Mouse (Mus musculus) megakaryocyte, embryonic 14.5 days (primary cell): ENCODE measurements around the gene Foxd3. TPM values are rescaled to one million over a fixed set of nuclear protein-coding genes. Genes with fewer than 3 reads are reported as not detected.

ENCODE experiments used
- H3K27me3 ChIP-seq: replicated peaks from 2 replicates; pipeline ENCODE3; 2012; ENCODE audit warnings: inconsistent platforms
- H3K36me3 ChIP-seq: replicated peaks from 2 replicates; pipeline ENCODE3; 2012; ENCODE audit warnings: low read length, inconsistent platforms, mixed read lengths
- H3K4me1 ChIP-seq: 2 replicates; pipeline ENCODE4 v1.6.1; 2012; ENCODE audit warnings: inconsistent platforms
- H3K4me3 ChIP-seq: replicated peaks from 2 replicates; pipeline ENCODE3; 2012; ENCODE audit warnings: moderate library complexity, mild to moderate bottlenecking, inconsistent platforms
- H3K9me3 ChIP-seq: 2 replicates; pipeline ENCODE4 v1.6.1; 2012; ENCODE audit warnings: inconsistent platforms
- FLI1 ChIP-seq: IDR thresholded peaks from 2 replicates; pipeline ENCODE4 v1.6.1; 2012; ENCODE audit warnings: low read length, inconsistent platforms, mixed read lengths
- GATA1 ChIP-seq: IDR thresholded peaks from 3 replicates; pipeline ENCODE4 v1.6.1; 2012; ENCODE audit warnings: mixed read lengths, low read length, inconsistent platforms, borderline replicate concordance
- polyA plus RNA-seq: library from polyadenylated mRNA; stranded (reverse); fragments of >175 nt; gene quantifications from 2 replicates; pipeline ENCODE4 v1.2.3, GENCODE M21; 2012; ENCODE audit warnings: low replicate concordance; ENCODE audit not compliant: insufficient read depth

The Foxd3 gene
- polyA plus RNA-seq, 1 experiment: not detected

- peaks cover 81% of the 10 kb centered on the region for H3K27me3 ChIP-seq
- H3K4me3 ChIP-seq: peak overlapping the region; percentile 81
- no peaks in the 10 kb centered on the region for H3K36me3 ChIP-seq
- peaks cover 29% of the 10 kb centered on the region for H3K4me1 ChIP-seq
- TF ChIP-seq FLI1 (no peak), GATA1 (no peak)
- H3K9me3 ChIP-seq: peaks cover 25% of the 10 kb centered on the region; the same call in 1 of the 2 replicates
These were observed 5.8 kb upstream of the Foxd3 start for GRCm38 (mm10) chr4:99650088-99650944.

GRCm38 (mm10) chr4:99650945-99651690 lies 5.0 kb upstream of the Foxd3 start:
- H3K4me3 ChIP-seq: peak overlapping the region; percentile 83
- no peaks in the 10 kb centered on the region for H3K36me3 ChIP-seq
- peaks cover 87% of the 10 kb centered on the region for H3K27me3 ChIP-seq
- H3K4me1 ChIP-seq: peaks cover 35% of the 10 kb centered on the region
- peaks cover 29% of the 10 kb centered on the region for H3K9me3 ChIP-seq
- TF ChIP-seq FLI1 (no peak), GATA1 (no peak)

- Histone ChIP-seq H3K9me3 (peaks cover 35% of the 10 kb centered on the region), H3K4me3 (no peak overlapping the region), H3K27me3 (peaks cover 93% of the 10 kb centered on the region), H3K4me1 (peaks cover 43% of the 10 kb centered on the region), H3K36me3 (no peaks in the 10 kb centered on the region)
- no peak for TF ChIP-seq GATA1
- TF ChIP-seq FLI1: no peak
These were observed 4.2 kb upstream of the Foxd3 start for GRCm38 (mm10) chr4:99651823-99652450.

- TF ChIP-seq GATA1 (no peak), FLI1 (no peak)
- peaks cover 35% of the 10 kb centered on the region for H3K9me3 ChIP-seq
- H3K36me3 ChIP-seq: no peaks in the 10 kb centered on the region
- peaks cover 50% of the 10 kb centered on the region for H3K4me1 ChIP-seq
- peaks cover 99% of the 10 kb centered on the region for H3K27me3 ChIP-seq
- no peak overlapping the region for H3K4me3 ChIP-seq
These were observed 3.4 kb upstream of the Foxd3 start for GRCm38 (mm10) chr4:99652576-99653210.

GRCm38 (mm10) chr4:99653216-99653607 lies 2.9 kb upstream of the Foxd3 start:
- H3K4me1 ChIP-seq: peaks cover 55% of the 10 kb centered on the region
- H3K27me3 ChIP-seq: peaks cover 99% of the 10 kb centered on the region
- TF ChIP-seq FLI1: no peak
- TF ChIP-seq GATA1: no peak
- H3K4me3 ChIP-seq: no peak overlapping the region
- H3K9me3 ChIP-seq: peaks cover 35% of the 10 kb centered on the region
- H3K36me3 ChIP-seq: no peaks in the 10 kb centered on the region

GRCm38 (mm10) chr4:99653608-99654221 lies 2.4 kb upstream of the Foxd3 start:
- H3K36me3 ChIP-seq: no peaks in the 10 kb centered on the region
- H3K27me3 ChIP-seq: peaks cover 97% of the 10 kb centered on the region
- peaks cover 55% of the 10 kb centered on the region for H3K4me1 ChIP-seq
- H3K9me3 ChIP-seq: peaks cover 35% of the 10 kb centered on the region
- no peak for TF ChIP-seq FLI1
- TF ChIP-seq GATA1: no peak
- peak overlapping the region; percentile 34 for H3K4me3 ChIP-seq

GRCm38 (mm10) chr4:99654621-99655296 lies 1.3 kb upstream of the Foxd3 start:
- TF ChIP-seq GATA1 (no peak), FLI1 (no peak)
- peaks cover 35% of the 10 kb centered on the region for H3K9me3 ChIP-seq
- peaks cover 59% of the 10 kb centered on the region for H3K4me1 ChIP-seq
- H3K36me3 ChIP-seq: no peaks in the 10 kb centered on the region
- H3K27me3 ChIP-seq: peaks cover 97% of the 10 kb centered on the region
- H3K4me3 ChIP-seq: no peak overlapping the region

GRCm38 (mm10) chr4:99656605-99657429 lies 718 bp downstream of the Foxd3 start:
- peaks cover 59% of the 10 kb centered on the region for H3K4me1 ChIP-seq
- peaks cover 31% of the 10 kb centered on the region for H3K9me3 ChIP-seq
- H3K4me3 ChIP-seq: peak overlapping the region; percentile 62
- H3K36me3 ChIP-seq: no peaks in the 10 kb centered on the region
- TF ChIP-seq FLI1 (no peak), GATA1 (no peak)
- peaks cover 95% of the 10 kb centered on the region for H3K27me3 ChIP-seq
